Mouse (Mus musculus): ENCODE results near the gene Hmx2. TPM values are rescaled to one million over a fixed set of nuclear protein-coding genes. Genes with fewer than 3 reads are reported as not detected.
A peak's percentile ranks its signal among the peaks of the same experiment; 100 is the strongest.

Gene Hmx2
- polyA plus RNA-seq, 1 experiment, result not detected

DNA sequence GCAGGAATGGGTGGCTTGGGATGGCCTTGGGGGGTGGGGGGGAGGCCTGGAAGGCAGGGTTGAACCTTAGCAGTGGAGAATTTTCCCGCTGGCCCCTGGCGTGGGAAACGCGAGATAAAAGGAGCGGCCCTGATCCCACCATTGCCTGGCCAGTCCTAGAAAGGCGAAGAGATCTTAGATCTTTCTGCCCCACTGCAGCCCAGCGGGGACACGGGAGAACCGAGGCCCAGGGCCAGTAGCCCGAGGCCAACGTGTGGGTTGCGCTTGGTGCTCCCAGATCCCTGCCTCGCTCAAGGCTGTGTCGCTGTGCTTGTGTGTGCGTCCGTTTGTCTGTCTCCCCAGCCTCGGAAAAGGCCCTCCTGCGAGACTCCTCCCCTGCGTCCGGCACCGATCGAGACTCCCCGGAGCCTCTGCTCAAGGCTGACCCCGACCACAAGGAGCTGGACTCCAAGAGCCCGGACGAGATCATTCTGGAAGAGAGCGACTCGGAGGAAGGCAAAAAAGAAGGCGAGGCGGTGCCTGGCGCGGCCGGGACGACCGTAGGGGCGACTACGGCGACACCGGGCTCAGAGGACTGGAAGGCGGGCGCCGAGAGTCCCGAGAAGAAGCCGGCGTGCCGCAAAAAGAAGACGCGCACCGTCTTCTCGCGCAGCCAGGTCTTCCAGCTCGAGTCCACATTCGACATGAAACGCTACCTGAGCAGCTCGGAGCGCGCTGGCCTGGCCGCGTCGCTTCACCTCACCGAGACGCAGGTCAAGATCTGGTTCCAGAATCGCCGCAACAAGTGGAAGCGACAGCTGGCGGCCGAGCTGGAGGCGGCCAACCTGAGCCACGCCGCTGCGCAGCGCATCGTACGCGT lies 4.7 kb upstream of the Hmx2 start:
- Histone ChIP-seq H3K4me1 (ENCODE audit: control insufficient read depth, insufficient read depth, low read length) (peaks cover 12% of the 10 kb centered on the region), H3K27me3 (ENCODE audit: control insufficient read depth, insufficient read depth, low read length) (no peaks in the 10 kb centered on the region; the same call in none of the 2 replicates), H3K4me3 (ENCODE audit: control insufficient read depth, low read depth, low read length) (peak overlapping the region; percentile 46), H3K27ac (ENCODE audit: control insufficient read depth, insufficient read depth, low read depth, low read length) (no peak overlapping the region), H3K36me3 (ENCODE audit: control insufficient read depth, insufficient read depth, low read length) (no peaks in the 10 kb centered on the region)
- no peak for TF ChIP-seq CTCF (IDR thresholded peaks at IDR 0.05; ENCODE audit: control insufficient read depth, insufficient read depth, insufficient replicate concordance, low read depth, low read length)
- no peak for TF ChIP-seq POLR2A (IDR thresholded peaks at IDR 0.05; ENCODE audit: control insufficient read depth, low read depth, low read length)

DNA sequence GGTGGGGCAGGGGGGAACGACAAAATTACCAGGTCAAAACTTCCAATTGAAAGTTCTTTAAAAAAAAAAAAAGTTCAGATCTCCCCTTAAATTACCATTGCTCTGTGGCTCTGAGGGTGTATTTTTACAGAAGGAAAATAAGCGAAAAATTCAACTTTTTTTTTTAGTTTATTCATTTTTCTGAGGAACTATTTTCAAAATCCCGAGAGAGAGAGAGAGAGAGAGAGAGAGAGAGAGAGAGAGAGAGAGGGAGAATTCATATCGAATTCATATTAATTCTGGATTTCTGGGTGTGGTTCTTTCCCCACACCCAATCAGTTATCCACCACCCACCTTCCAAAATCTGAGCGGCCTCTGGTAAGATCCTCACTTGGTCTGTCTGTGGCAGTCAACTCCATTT lies 3.7 kb upstream of the Hmx2 start:
- no peak overlapping the region for H3K27ac ChIP-seq (ENCODE audit: control insufficient read depth, insufficient read depth, low read depth, low read length)
- H3K27me3 ChIP-seq (ENCODE audit: control insufficient read depth, insufficient read depth, low read length), result no peaks in the 10 kb centered on the region; the same call in none of the 2 replicates
- TF ChIP-seq POLR2A (IDR thresholded peaks at IDR 0.05; ENCODE audit: control insufficient read depth, low read depth, low read length), result no peak
- no peak for TF ChIP-seq CTCF (IDR thresholded peaks at IDR 0.05; ENCODE audit: control insufficient read depth, insufficient read depth, insufficient replicate concordance, low read depth, low read length)
- peaks cover 12% of the 10 kb centered on the region for H3K4me1 ChIP-seq (ENCODE audit: control insufficient read depth, insufficient read depth, low read length)
- no peaks in the 10 kb centered on the region for H3K36me3 ChIP-seq (ENCODE audit: control insufficient read depth, insufficient read depth, low read length)
- H3K4me3 ChIP-seq (ENCODE audit: control insufficient read depth, low read depth, low read length), result no peak overlapping the region

DNA sequence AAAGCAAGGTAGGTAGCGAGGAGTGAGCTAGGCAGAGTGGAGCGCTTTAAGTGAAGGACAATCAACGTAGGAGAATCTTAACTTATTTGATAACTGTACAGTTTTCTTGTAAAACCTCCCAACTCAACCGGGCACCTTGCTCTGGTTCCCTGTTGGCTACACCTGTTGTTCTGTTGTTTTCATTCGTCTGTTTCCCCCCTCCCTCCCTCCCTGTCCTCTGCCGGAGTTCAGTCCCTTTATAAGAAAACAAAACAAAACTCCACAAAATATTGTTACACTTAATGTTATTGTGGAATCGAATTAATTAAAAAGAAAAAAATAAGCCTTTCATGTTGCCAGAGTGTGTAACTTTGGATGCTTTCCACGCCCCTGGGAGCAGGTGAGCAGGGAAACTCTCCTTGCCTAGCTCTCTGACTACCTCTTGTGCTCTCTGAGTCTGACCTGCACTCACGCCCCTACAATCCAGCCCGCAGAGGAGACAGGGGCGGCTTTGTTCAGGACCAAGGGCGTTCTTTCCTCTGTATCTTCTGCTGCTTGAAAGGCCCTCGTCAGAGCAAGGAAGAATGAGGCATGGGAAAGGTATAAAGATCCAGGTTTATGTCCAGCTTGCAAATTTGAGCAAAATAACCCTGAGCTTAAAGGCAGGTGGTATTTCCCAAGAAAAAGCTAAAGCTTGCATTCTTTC lies 2.7 kb upstream of the Hmx2 start:
- H3K4me1 ChIP-seq (ENCODE audit: control insufficient read depth, insufficient read depth, low read length), result peaks cover 12% of the 10 kb centered on the region
- H3K36me3 ChIP-seq (ENCODE audit: control insufficient read depth, insufficient read depth, low read length), result no peaks in the 10 kb centered on the region
- TF ChIP-seq CTCF (IDR thresholded peaks at IDR 0.05; ENCODE audit: control insufficient read depth, insufficient read depth, insufficient replicate concordance, low read depth, low read length), result no peak
- TF ChIP-seq POLR2A (IDR thresholded peaks at IDR 0.05; ENCODE audit: control insufficient read depth, low read depth, low read length), result no peak
- no peak overlapping the region for H3K4me3 ChIP-seq (ENCODE audit: control insufficient read depth, low read depth, low read length)
- H3K27me3 ChIP-seq (ENCODE audit: control insufficient read depth, insufficient read depth, low read length), result no peaks in the 10 kb centered on the region; the same call in none of the 2 replicates
- H3K27ac ChIP-seq (ENCODE audit: control insufficient read depth, insufficient read depth, low read depth, low read length), result no peak overlapping the region

DNA sequence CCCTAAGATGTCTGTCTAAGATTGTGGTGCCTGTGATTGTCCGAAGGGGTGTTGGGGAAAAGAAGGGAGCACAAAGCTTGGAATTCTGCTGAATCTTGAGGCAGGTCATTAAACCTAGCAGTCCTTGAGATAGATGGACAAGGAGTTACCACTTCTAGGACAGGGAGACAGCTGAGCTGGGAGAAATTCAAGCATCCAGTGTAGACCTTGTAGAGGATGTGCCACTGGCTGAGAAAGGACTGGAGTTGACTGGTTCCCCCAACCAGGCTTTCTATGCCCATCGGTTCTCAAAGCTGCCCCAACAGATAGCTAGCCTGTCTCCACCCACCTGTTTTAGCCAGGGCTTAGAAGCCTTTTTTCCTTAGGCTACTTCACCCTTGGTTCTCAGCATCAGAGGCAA lies 2.1 kb upstream of the Hmx2 start:
- Histone ChIP-seq H3K27me3 (ENCODE audit: control insufficient read depth, insufficient read depth, low read length) (peaks cover 2% of the 10 kb centered on the region), H3K4me1 (ENCODE audit: control insufficient read depth, insufficient read depth, low read length) (peaks cover 12% of the 10 kb centered on the region), H3K27ac (ENCODE audit: control insufficient read depth, insufficient read depth, low read depth, low read length) (no peak overlapping the region), H3K4me3 (ENCODE audit: control insufficient read depth, low read depth, low read length) (no peak overlapping the region), H3K36me3 (ENCODE audit: control insufficient read depth, insufficient read depth, low read length) (no peaks in the 10 kb centered on the region)
- TF ChIP-seq CTCF (IDR thresholded peaks at IDR 0.05; ENCODE audit: control insufficient read depth, insufficient read depth, insufficient replicate concordance, low read depth, low read length), result no peak
- TF ChIP-seq POLR2A (IDR thresholded peaks at IDR 0.05; ENCODE audit: control insufficient read depth, low read depth, low read length), result no peak

DNA sequence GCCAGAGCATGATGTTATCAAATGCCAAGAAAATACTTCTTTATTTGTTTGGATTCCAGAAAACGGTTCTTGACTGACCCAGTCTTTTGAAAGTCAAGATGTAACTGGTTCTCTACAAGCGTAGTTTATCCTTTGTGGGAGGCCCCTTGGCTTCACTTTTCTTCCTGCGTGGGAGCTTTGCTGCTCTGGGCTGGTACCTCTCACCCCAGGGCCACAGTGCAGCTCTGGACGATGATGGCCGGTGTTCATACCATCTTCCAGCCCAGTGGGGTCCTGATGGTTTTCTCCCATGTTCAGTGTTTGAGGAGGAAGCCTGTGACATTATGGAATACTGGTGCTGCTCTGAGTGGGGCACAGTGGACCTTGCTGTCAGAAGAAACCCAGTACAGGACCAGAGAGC lies 1.1 kb upstream of the Hmx2 start:
- Histone ChIP-seq H3K27me3 (ENCODE audit: control insufficient read depth, insufficient read depth, low read length) (peaks cover 6% of the 10 kb centered on the region), H3K4me1 (ENCODE audit: control insufficient read depth, insufficient read depth, low read length) (peaks cover 9% of the 10 kb centered on the region), H3K36me3 (ENCODE audit: control insufficient read depth, insufficient read depth, low read length) (no peaks in the 10 kb centered on the region), H3K27ac (ENCODE audit: control insufficient read depth, insufficient read depth, low read depth, low read length) (no peak overlapping the region), H3K4me3 (ENCODE audit: control insufficient read depth, low read depth, low read length) (no peak overlapping the region)
- TF ChIP-seq CTCF (IDR thresholded peaks at IDR 0.05; ENCODE audit: control insufficient read depth, insufficient read depth, insufficient replicate concordance, low read depth, low read length) (no peak), POLR2A (IDR thresholded peaks at IDR 0.05; ENCODE audit: control insufficient read depth, low read depth, low read length) (no peak)

DNA sequence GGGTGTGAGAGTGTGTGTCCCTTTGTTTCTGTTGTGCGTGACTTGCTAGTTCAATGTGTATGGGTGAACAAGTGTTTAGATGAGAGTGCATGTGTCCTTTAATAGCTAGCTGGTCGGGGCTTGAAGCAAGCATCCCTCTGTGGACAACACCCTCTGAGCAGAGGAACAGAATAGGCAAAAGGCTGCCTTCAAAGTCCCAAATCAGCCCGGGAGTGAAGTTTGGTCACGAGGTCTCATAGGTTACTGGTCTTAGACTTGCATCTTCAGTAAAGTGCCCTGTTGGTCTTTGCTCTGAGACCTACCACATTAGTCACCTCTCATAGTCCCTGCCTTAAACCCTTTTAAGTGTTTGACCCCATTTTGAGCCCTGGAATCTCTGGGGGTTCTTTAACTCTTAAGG lies 2.9 kb downstream of the Hmx2 start:
- TF ChIP-seq POLR2A (IDR thresholded peaks at IDR 0.05; ENCODE audit: control insufficient read depth, low read depth, low read length), result no peak
- TF ChIP-seq CTCF (IDR thresholded peaks at IDR 0.05; ENCODE audit: control insufficient read depth, insufficient read depth, insufficient replicate concordance, low read depth, low read length), result no peak
- Histone ChIP-seq H3K27me3 (ENCODE audit: control insufficient read depth, insufficient read depth, low read length) (peaks cover 6% of the 10 kb centered on the region; the same call in 1 of the 2 replicates), H3K4me1 (ENCODE audit: control insufficient read depth, insufficient read depth, low read length) (peaks cover 5% of the 10 kb centered on the region), H3K4me3 (ENCODE audit: control insufficient read depth, low read depth, low read length) (no peak overlapping the region), H3K36me3 (ENCODE audit: control insufficient read depth, insufficient read depth, low read length) (no peaks in the 10 kb centered on the region), H3K27ac (ENCODE audit: control insufficient read depth, insufficient read depth, low read depth, low read length) (no peak overlapping the region)
